Mouse (Mus musculus) stomach, embryonic 14.5 days (tissue): Measurements from ENCODE around the gene Tmem174. TPM values are rescaled to one million over a fixed set of nuclear protein-coding genes. Genes with fewer than 3 reads are reported as not detected.

Experiments used
- ATAC-seq: fragments of 200-750 bp; cut with Nextera tagmentation; 2 replicates; pipeline ENCODE4 v1.8.0; 2017; ENCODE audit warnings: low read depth, moderate TSS enrichment; ENCODE audit not compliant: insufficient number of reproducible peaks, insufficient read depth, low FRiP score
- H3K27ac ChIP-seq: fragments of 300-500 bp; sonication (generic); 2 replicates; pipeline ENCODE4 v1.5.1; 2014; ENCODE audit warnings: mild to moderate bottlenecking, low read length, moderate library complexity, mixed read lengths
- H3K27me3 ChIP-seq: fragments of 300-500 bp; sonication (generic); 2 replicates; pipeline ENCODE4 v1.6.1; 2014; ENCODE audit warnings: low read length, control low read depth, mixed read lengths; ENCODE audit not compliant: control insufficient read depth, insufficient read depth
- H3K36me3 ChIP-seq: fragments of 300-500 bp; sonication (generic); 2 replicates; pipeline ENCODE4 v1.6.1; 2014; ENCODE audit warnings: mild to moderate bottlenecking, control low read depth, low read length, moderate library complexity, mixed read lengths; ENCODE audit not compliant: control insufficient read depth, insufficient read depth
- H3K4me1 ChIP-seq: fragments of 300-500 bp; sonication (generic); 2 replicates; pipeline ENCODE4 v1.6.1; 2014; ENCODE audit warnings: low read length, control low read depth, mixed read lengths; ENCODE audit not compliant: control insufficient read depth, insufficient read depth
- H3K4me2 ChIP-seq: fragments of 300-500 bp; sonication (generic); replicated peaks from 2 replicates; pipeline ENCODE4 v1.6.1; 2014; ENCODE audit warnings: low read depth, low read length, control low read depth
- H3K4me3 ChIP-seq: fragments of 300-500 bp; sonication (generic); 2 replicates; pipeline ENCODE4 v1.5.1; 2014; ENCODE audit warnings: low read depth, low read length, control low read depth
- H3K9ac ChIP-seq: fragments of 300-500 bp; sonication (generic); replicated peaks from 2 replicates; pipeline ENCODE4 v1.6.1; 2014; ENCODE audit warnings: low read depth, mild to moderate bottlenecking, control low read depth, low read length, moderate library complexity, mixed read lengths
- H3K9me3 ChIP-seq: fragments of 300-500 bp; sonication (generic); 2 replicates; pipeline ENCODE4 v1.6.1; 2016; ENCODE audit warnings: low read depth, low read length, control low read depth; ENCODE audit not compliant: control insufficient read depth
- WGBS: fragments of 180-500 bp; shearing (Covaris S2); extraction: QIAGEN DNeasy Blood & Tissue Kit; methylation state at CpG from one replicate; pipeline ENCODE4 v1.1.7; 2014; 5-methylcytosine and 5-hydroxymethylcytosine counted together
- polyA plus RNA-seq: library from polyadenylated mRNA; unstranded; fragments of >200 nt; fragmentation: Nextera tagmentation; extraction: Ambion mirVana; gene quantifications from 2 replicates; pipeline ENCODE4 v1.2.1, GENCODE M21; 2014

Tmem174 gene
- polyA plus RNA-seq, 1 experiment from 2014 or later = not detected

GRCm38 (mm10) chr13:98591406-98591805 lies 45.8 kb downstream of the Tmem174 start:
- no peak for ATAC-seq

GRCm38 (mm10) chr13:98590693-98591389 lies 46.4 kb downstream of the Tmem174 start:
- Histone ChIP-seq H3K27ac (no peak overlapping the region), H3K4me2 (no peak overlapping the region)

More at GRCm38 (mm10) chr13:98591406-98591805, 45.8 kb downstream of the Tmem174 start:
- peaks cover 14% of the 10 kb centered on the region; the same call in 1 of the 2 replicates for H3K4me1 ChIP-seq
- no peak overlapping the region for H3K4me3 ChIP-seq
- no peaks in the 10 kb centered on the region for H3K36me3 ChIP-seq
- H3K27me3 ChIP-seq = peaks cover 10% of the 10 kb centered on the region
- no peak overlapping the region for H3K9ac ChIP-seq
- no peaks in the 10 kb centered on the region for H3K9me3 ChIP-seq
- no peak overlapping the region for H3K27ac ChIP-seq
- 51% methylated on average over 6 of the region's 6 CpGs for WGBS
- no peak overlapping the region for H3K4me2 ChIP-seq

GRCm38 (mm10) chr13:98589572-98589971 lies 47.6 kb downstream of the Tmem174 start:
- 30% methylated on average over 9 of the region's 9 CpGs for WGBS
- peak overlapping the region; percentile 39; the same call in 1 of the 2 replicates for H3K4me3 ChIP-seq

More at GRCm38 (mm10) chr13:98590693-98591389, 46.4 kb downstream of the Tmem174 start:
- no peak for ATAC-seq
- WGBS = 57% methylated on average over 6 of the region's 6 CpGs
- H3K9me3 ChIP-seq = no peaks in the 10 kb centered on the region
- H3K27me3 ChIP-seq = peaks cover 11% of the 10 kb centered on the region
- H3K36me3 ChIP-seq = no peaks in the 10 kb centered on the region
- H3K4me3 ChIP-seq = no peak overlapping the region
- H3K9ac ChIP-seq = no peak overlapping the region
- peaks cover 14% of the 10 kb centered on the region; the same call in 1 of the 2 replicates for H3K4me1 ChIP-seq

GRCm38 (mm10) chr13:98588951-98589501 lies 48.2 kb downstream of the Tmem174 start:
- ATAC-seq = peak; percentile 68
- Histone ChIP-seq H3K4me1 (peaks cover 8% of the 10 kb centered on the region; the same call in 1 of the 2 replicates), H3K9me3 (no peaks in the 10 kb centered on the region), H3K9ac (peak overlapping the region; percentile 18; the same call in 1 of the 2 replicates), H3K36me3 (no peaks in the 10 kb centered on the region), H3K27ac (peak overlapping the region; percentile 67; the same call in 1 of the 2 replicates), H3K4me3 (peak overlapping the region; percentile 39), H3K27me3 (peaks cover 11% of the 10 kb centered on the region), H3K4me2 (peak overlapping the region; percentile 76)
- WGBS = 1% methylated on average over 35 of the region's 35 CpGs

More at GRCm38 (mm10) chr13:98589572-98589971, 47.6 kb downstream of the Tmem174 start:
- ATAC-seq = no peak
- Histone ChIP-seq H3K9me3 (no peaks in the 10 kb centered on the region), H3K27ac (no peak overlapping the region), H3K27me3 (peaks cover 11% of the 10 kb centered on the region), H3K4me2 (peak overlapping the region; percentile 76), H3K9ac (no peak overlapping the region), H3K36me3 (no peaks in the 10 kb centered on the region), H3K4me1 (peaks cover 11% of the 10 kb centered on the region; the same call in 1 of the 2 replicates)

DNA sequence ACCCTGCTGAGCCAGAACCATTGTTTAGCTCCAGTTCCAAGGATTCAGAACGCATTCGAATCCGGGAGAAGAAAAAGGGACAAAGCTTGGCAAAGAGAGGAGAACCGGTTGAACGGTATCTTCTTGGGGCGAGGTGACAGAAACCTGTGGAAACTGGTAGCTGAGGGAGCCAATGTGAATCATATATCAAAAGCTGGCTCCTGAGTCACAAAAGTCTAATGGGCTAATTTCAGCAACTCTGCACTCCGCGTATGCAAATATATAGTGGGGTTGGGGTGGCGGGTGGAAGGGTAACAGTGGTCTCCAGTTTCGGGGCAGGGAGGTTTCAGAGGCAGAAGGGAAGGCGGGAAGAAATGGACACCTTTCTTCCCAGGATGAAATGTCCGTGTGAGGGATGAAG lies 48.7 kb downstream of the Tmem174 start:
- H3K4me2 ChIP-seq = peak overlapping the region; percentile 76
- peaks cover 11% of the 10 kb centered on the region for H3K27me3 ChIP-seq
- ATAC-seq = no peak
- 13% methylated on average over 12 of the region's 12 CpGs for WGBS
- peaks cover 8% of the 10 kb centered on the region; the same call in 1 of the 2 replicates for H3K4me1 ChIP-seq
- peak overlapping the region; percentile 39 for H3K4me3 ChIP-seq
- H3K9me3 ChIP-seq = no peaks in the 10 kb centered on the region
- H3K9ac ChIP-seq = peak overlapping the region; percentile 18; the same call in 1 of the 2 replicates
- no peaks in the 10 kb centered on the region for H3K36me3 ChIP-seq
- H3K27ac ChIP-seq = peak overlapping the region; percentile 67; the same call in 1 of the 2 replicates

DNA sequence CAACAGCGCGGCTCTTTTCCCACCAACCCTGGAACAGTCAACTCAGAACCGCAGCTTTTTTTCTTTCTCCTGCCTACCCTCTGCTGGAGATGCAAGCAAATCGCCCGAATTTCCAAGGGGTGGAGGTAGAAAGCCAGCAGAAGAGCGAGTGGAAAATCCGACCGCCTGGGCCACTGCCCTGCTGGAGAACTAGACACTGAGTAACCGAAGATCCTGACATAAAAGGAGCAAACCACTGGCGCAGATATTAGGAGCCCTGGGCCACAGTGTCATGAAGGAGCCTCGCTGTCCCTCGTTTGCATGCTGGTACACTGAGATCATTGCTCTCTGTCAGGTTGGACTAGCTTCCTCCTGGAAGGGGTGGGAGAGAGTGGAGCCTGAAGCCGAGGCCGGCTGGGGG lies 49.6 kb downstream of the Tmem174 start:
- Histone ChIP-seq H3K27ac (peak overlapping the region; percentile 56; the same call in 1 of the 2 replicates), H3K9me3 (no peaks in the 10 kb centered on the region), H3K9ac (no peak overlapping the region), H3K27me3 (peaks cover 11% of the 10 kb centered on the region), H3K4me2 (no peak overlapping the region), H3K36me3 (no peaks in the 10 kb centered on the region), H3K4me1 (peaks cover 8% of the 10 kb centered on the region; the same call in 1 of the 2 replicates), H3K4me3 (no peak overlapping the region; the same call in 1 of the 2 replicates)
- ATAC-seq = no peak
- WGBS = 5% methylated on average over 14 of the region's 14 CpGs

- H3K27me3 ChIP-seq = peaks cover 11% of the 10 kb centered on the region
- H3K4me3 ChIP-seq = no peak overlapping the region; the same call in 1 of the 2 replicates
- H3K9me3 ChIP-seq = no peaks in the 10 kb centered on the region
- ATAC-seq = no peak
- H3K27ac ChIP-seq = no peak overlapping the region
- H3K4me2 ChIP-seq = no peak overlapping the region
- peaks cover 7% of the 10 kb centered on the region; the same call in 1 of the 2 replicates for H3K4me1 ChIP-seq
- no peak overlapping the region for H3K9ac ChIP-seq
- 25% methylated on average over 17 of the region's 17 CpGs for WGBS
- no peaks in the 10 kb centered on the region for H3K36me3 ChIP-seq
Observed at GRCm38 (mm10) chr13:98586817-98587575, 50.2 kb downstream of the Tmem174 start.
